Mouse (Mus musculus) ZHBTc4 (cell line): ENCODE results near the gene Gm13090.
A peak's percentile ranks its signal among the peaks of the same experiment; 100 is the strongest.

Experiments used
- DNase-seq: peaks from one replicate; pipeline ENCODE4 v3.0.0-alpha.2; 2011; ENCODE audit warnings: low read depth, low spot score

Gene Gm13090

DNA sequence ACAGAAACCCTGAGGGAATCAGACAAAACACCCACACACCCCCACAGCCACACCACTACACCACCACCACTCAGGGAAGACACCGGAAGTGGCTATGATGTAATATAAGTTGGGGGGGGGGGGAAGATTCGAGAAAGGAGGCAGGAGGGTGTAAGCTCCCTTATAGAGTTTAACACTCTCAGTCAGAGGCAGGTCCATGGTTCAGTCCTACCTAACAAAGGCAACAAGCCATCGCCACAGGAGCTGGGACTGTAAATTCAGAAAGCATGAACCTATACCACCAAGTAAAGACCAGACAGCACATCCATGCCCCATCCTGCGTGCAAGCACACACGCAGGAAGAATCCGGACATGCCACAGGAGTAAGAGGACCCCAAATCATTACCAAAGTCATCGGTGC is at the start of gene Gm13090:
Gm13090 (plus strand) TSS at position 301 of the 400 bp plus-strand sequence.
- DNase-seq = no peak

- peak; percentile 41 for DNase-seq
These were observed 47.9 kb upstream of the Gm13090 start for GRCm38 (mm10) chr4:151041506-151041905.

DNA sequence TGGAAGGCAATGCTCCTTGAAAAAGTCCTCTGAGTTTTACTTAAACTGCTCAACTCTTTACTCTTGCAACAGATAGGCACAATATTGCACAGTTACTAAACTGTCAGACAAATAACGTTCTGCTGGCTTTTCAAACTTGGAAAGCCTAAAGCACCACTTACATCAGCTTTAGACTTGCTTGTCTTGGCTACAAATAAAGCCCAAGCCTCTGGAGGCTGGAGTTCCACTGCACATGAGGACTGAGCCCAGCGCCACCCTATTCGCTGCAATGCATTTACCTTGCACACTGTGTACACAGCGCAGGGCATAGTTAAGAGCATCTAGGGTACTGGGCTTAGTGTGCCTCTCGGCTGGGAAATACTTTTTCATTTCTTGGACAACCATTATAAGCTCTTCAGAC is 46.1 kb upstream of the Gm13090 start:
- DNase-seq = no peak

GRCm38 (mm10) chr4:151044037-151044943 is 45.1 kb upstream of the Gm13090 start, which contains the start of gene Per3:
TSS of gene Per3 (minus strand) at chr4:151044665.
- peak; percentile 97 for DNase-seq

GRCm38 (mm10) chr4:151044944-151045570 is 44.3 kb upstream of the Gm13090 start:
- DNase-seq = no peak

- DNase-seq = no peak
These were observed 42.8 kb upstream of the Gm13090 start for GRCm38 (mm10) chr4:151046524-151046923.

GRCm38 (mm10) chr4:151051162-151051561 is 38.2 kb upstream of the Gm13090 start:
- no peak for DNase-seq

DNA sequence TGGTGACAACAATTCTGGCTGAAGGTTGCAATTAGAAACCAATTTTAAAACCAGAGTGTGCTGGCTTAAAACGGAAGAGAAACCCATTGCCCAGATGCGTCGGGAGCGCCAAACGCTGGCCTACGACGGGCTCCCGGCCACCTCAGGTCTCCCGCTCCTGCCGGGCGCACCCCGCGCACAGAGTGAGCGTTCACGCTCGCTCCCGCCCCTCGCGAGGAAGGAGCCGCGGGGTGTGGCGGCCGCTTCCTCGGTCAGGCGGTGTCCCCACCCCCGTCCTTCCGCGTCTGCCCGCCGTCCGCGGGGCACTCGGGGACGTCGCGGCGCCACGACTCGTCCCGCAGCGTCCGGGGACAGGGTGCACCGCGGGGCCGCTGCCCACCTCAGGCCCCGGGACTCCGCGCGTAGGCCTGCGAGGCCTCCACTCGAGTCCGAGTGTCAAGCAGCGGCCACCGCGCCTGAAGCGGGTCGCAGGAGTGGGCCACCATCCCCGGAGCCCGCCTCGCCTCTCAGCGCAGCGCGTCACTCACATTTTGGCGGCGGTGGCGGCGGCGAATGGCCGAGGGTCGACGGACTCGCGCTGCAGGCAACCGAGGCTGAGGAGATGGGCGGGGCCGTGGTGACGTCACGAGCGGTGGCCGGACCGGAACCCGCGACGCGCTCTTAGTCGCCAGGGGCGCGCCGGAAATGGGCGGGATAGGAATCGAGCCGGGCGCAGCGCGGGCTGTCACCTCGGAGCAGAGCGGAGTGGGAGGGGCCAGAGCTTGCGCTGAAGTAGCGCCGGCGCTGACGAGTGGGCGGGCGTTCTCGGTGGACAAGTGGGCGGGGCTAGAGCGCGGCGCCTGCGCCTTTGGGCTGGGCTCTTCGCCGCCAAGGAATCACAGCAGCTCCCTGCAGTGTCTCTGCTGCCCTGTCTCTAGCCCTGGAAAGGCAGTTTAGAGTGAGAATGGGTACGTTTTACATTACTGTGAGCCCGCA is 31.7 kb upstream of the Gm13090 start, which contains the start of gene Vamp3:
Vamp3 (minus strand) TSS at position 617 of the 975 bp plus-strand sequence.
- DNase-seq = peak; percentile 100

DNA sequence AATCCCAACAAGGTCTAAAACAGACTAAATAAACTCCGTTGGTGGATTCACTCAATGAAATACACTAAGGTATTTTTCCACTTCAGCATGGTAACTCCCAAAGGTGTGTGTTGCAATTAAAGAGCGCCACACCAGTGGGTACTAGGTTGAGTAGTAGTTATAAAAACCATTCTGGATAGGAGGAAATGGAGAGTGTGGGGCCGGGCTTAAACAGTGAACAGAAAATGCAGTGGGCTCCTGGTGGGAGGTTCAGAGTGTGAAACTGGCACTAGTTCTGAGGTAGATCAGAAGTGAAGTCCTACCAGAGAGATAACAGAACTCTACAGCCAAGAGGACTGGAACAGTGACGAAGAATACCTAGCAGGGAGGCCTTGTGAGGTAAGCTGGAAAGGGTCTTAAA is 30.7 kb upstream of the Gm13090 start:
- no peak for DNase-seq

DNA sequence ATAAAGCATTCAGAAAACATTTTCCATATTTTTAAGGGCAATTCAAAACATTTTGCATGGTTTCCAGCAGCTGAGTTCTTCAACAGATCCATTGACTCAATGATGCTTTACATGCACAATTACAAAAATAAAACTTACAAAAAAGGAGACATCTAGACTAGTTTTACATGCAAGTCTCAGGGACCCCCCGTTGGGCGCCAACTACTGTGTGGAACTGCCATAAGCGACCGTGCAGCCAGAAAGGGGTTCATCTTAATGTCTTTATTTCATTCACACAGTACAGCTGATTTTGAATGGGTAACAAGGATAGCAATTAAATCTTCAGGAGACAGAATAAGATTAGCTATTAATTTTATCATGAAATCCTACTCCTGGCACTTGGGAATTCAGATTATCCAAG is 29.8 kb upstream of the Gm13090 start:
- no peak for DNase-seq

DNA sequence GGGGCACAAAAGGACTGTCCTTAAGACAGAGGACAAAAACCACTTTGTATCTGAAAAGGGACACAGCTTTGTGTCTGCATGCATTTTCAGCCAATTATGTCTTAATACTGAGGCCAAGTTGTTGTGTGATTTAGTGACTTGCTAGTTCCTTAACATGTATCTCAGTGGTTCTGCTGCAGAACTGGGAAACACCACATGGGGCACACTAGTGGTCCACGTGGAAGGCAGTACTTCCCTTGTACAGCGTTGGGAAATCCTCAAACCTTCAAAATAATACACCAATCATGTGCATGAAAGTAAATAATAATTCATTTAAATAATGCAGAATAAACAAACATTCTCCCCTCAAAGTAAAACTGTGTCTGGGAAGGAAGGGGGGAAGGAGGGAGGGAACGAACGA is 20.6 kb upstream of the Gm13090 start:
- no peak for DNase-seq

DNA sequence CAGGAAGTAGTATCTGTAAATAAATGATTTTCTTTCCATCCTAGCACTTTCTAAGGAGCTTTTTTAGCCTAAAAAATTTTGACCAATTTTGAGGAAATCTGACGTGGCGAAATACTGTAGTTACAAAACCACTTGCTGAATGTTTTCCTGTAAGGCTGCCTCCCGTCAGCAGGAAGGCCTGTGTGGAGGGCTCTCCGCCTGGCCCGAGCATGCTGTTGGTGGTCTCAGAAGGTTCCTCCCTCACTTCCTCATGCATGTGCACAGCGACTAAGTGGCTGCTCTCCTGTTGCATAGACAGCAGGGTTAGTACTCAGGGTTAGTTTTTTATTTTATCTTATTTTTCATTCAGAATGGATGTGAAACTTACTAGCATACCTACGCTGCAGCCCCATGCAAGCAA is 18.4 kb upstream of the Gm13090 start:
- DNase-seq = no peak

DNA sequence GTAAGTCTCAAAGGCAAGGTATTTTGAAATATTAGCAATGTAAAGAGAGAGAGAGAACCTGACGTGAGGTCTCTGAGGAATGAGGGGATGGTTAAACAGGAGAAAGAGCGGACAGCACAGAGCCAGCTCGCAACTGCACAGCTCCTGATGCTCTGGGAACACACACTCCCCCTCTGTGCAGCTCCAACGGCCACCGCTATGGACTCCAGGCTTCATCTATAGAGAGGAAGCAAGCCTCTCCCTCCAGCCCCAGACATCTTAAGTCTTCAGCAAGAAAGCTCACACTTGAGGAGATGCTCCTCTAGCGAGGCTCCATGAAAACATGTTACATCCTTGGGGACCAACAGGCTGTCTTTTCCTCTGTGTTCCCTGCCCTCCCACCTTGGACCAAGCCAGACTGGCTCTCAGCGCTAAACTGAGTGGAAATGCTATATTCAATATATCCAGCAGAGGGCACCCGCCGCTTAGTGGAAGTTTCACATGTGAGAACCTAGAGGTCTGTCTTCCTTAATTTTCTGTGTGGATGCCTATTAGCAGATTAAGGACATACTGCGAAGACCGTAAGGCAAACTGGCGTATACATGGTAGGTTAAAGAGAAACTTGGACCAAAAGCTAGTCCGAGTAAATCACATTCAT is 16.1 kb upstream of the Gm13090 start:
- peak; percentile 75 for DNase-seq

DNA sequence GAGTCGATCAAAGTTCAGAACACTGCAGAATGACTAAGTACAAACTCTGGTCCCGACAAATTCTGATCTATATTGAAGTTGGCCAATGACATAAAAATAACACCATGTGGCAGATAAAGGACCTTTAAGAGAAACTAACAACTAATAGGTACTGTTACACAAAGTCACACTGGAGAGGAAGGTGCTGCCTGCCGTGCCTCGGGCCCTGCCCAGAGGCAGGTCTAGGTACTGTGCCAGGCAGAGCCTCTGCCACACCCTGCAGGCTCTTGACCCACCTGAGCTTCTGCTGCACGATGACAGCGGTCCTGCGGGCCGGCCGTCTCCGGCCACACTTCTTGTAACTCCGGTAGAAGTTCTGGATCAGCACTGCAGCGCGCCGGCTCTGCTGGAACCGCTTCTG is 14.6 kb upstream of the Gm13090 start:
- no peak for DNase-seq

DNA sequence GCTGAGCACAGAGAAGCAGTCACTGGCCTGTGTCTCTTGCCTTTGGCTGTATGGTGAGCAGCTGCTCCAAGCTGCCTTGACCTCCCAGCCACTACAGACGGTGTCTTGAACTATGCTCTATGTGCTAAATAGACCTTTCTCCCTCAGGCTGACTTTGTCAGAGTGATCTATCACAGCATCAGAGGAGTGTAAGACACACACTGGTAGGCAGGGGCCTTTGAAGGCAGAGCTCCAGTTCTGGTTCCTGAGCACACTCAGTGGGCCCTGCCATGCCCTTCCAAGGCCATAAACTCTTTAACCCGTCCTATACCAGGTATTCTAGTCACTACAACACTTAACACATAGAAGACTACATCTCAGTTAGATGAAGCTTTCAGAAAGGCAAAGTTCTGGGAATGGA is 8.0 kb upstream of the Gm13090 start:
- no peak for DNase-seq

GRCm38 (mm10) chr4:151081977-151082376 is 7.4 kb upstream of the Gm13090 start:
- no peak for DNase-seq

DNA sequence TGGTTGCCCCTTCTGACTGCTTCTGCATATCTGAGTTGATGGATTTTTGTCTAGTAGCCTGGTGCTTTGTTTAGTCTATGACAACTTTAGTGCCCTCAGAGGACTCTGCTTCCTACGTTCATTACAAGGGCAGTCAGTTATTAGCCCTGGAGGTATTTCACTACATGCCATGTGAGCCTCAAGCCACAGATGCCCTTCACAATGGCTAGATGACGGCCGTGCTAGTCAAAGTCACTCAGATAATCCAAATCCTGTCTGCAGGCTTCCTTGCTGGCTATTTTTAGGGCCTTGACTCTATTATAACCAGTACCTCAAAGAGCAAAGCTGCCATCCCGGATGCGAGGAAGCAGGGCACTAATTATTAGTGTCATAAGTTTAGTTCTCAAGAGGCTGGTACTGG is 6.3 kb upstream of the Gm13090 start:
- DNase-seq = no peak

DNA sequence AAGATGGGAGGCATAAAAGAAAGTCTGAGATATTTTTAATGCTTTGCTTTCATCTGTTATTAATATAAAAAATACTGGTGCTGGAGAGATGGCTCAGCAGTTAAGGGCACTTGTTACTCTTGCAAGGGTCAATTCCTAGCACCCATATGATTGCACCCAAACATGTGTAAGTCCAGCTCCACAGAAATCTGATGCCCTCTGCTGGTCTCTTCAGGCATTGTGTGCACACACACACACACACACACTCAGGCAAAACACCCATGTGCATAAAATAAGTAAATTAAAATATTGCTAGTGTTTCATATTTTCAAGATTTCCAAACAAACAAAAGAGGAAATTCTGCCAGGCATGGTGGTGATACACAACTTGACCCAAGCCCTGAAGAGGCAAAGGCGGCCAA is 2.0 kb upstream of the Gm13090 start:
- DNase-seq = no peak

DNA sequence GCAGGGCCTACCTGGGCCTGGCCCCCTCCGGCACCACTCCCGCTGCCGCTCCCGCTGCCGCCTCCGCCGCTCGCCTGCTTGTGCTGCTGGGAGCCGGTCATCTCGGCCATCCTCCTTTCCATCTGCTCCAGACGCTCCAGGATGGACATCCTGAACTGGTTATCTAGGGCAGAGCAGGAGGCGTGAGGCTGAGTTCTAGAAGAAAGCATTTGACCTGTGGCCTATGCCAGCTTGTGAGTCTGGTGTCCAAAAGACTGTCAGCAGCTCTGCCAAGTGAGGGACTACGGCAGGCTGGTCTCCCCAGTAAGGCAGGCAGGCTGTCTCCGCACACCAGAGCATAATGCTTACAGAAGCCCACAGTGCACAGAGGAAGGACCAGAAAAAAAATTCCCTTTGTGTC is 551 bp upstream of the Gm13090 start:
- no peak for DNase-seq

DNA sequence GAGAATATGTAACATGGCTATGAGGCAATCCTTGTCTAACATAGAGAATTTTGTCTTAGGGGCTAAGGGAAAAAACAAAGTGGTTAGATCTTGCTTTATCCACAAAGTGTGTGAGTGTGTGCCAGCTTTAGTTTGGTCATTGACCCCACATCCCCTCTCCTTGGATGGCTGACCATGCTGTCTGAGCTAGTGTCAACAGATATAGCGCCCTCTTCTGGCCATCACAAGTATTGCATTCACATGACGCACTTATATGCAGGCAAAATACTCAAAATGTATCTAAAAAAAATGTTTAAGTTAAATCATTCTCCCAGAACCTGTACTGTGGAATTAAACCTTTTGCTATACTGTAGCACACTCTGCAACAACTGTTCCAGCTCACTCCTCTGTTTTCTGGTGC is 5.8 kb downstream of the Gm13090 start:
- peak; percentile 79 for DNase-seq
